Mouse (Mus musculus) small intestine, adult 2 months (tissue): ENCODE results near the gene Zfp568. TPM values are rescaled to one million over a fixed set of nuclear protein-coding genes. Genes with fewer than 3 reads are reported as not detected.

Experiments
- H3K27ac ChIP-seq: fragments of 200-500 bp; 2 replicates; pipeline ENCODE4 v1.5.1; 2012; ENCODE audit warnings: low read depth, low read length, control low read depth, inconsistent platforms; ENCODE audit not compliant: insufficient read depth
- H3K27me3 ChIP-seq: fragments of 200-500 bp; 2 replicates; pipeline ENCODE4 v1.6.1; 2012; ENCODE audit warnings: mild to moderate bottlenecking, moderate library complexity, low read length, inconsistent platforms; ENCODE audit not compliant: control insufficient read depth, insufficient read depth
- H3K36me3 ChIP-seq: fragments of 200-500 bp; 2 replicates; pipeline ENCODE4 v1.6.1; 2012; ENCODE audit warnings: mild to moderate bottlenecking, low read length, control low read depth, inconsistent platforms; ENCODE audit not compliant: control insufficient read depth, insufficient read depth
- H3K4me1 ChIP-seq: fragments of 200-500 bp; 2 replicates; pipeline ENCODE4 v1.6.1; 2012; ENCODE audit warnings: low read length, inconsistent platforms, mixed read lengths; ENCODE audit not compliant: control insufficient read depth, insufficient read depth, insufficient read length
- H3K4me3 ChIP-seq: fragments of 200-500 bp; 2 replicates; pipeline ENCODE4 v1.5.1; 2012; ENCODE audit warnings: low read depth, mild to moderate bottlenecking, control low read depth, inconsistent platforms, low read length, moderate library complexity
- CTCF ChIP-seq: fragments of 200-500 bp; IDR thresholded peaks from 2 replicates; pipeline ENCODE4 v1.5.1; 2012; ENCODE audit warnings: low read depth, mild to moderate bottlenecking, control low read depth, inconsistent platforms, low read length, moderate library complexity, mixed read lengths; ENCODE audit not compliant: insufficient replicate concordance, insufficient read length; ENCODE audit errors: extremely low read depth
- POLR2A ChIP-seq: fragments of 200-500 bp; IDR thresholded peaks from 2 replicates; pipeline ENCODE4 v1.6.1; 2012; ENCODE audit warnings: low read depth, mild to moderate bottlenecking, control low read depth, inconsistent platforms, low read length, moderate library complexity
- WGBS: fragments of 180-500 bp; shearing (Covaris S2); methylation state at CpG from one replicate; pipeline ENCODE4 v1.1.7; 2018; 5-methylcytosine and 5-hydroxymethylcytosine counted together
- polyA plus RNA-seq: library from polyadenylated mRNA; depleted of rRNA; stranded (reverse); fragments of >200 nt; gene quantifications from 2 replicates; pipeline ENCODE4 v1.2.3, GENCODE M21; 2012

Gene Zfp568
- polyA plus RNA-seq, 1 experiment, result 2.3 TPM

DNA sequence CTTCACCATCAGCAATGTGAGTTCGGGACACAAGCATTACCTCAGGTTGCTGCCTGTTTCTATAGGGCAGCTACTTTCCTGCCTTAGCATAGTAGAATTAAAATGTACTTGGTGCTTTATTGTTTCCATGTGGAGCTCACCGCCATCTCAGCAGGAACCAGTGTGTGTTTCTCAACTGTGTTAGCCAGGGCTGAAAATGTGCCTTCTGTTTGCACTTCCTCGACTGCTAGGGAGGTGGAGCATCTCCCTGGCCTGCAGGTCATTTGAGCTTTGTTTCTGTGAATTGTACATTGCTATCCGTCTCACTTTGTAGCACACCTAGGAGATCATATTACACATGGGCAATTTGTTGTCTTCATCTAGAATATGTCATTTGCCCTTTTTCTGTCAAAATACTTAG is 43.6 kb downstream of the Zfp568 start:
- WGBS, result 70% methylated on average over 4 of the region's 4 CpGs

DNA sequence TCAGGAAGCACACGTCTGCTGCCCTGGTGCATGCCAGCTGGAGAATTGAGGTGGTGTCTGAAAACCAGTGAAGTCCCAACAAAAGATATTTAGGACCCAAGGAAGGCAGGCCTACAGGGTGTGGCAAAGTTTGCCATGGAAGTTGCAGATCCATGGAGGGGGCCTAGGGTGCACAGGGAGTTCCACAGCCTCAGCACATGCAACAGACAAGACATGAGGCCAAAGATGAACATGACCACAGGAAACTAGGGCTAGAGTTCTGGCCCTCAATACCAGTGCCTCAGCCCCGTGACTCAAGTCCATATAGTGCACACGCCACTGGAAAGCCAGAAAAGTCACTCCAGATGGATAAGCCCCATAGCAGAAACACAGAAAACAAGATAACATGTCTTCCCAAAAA is 44.8 kb downstream of the Zfp568 start:
- Histone ChIP-seq H3K36me3 (peaks cover 12% of the 10 kb centered on the region), H3K4me1 (no peaks in the 10 kb centered on the region), H3K27me3 (no peaks in the 10 kb centered on the region), H3K27ac (no peak overlapping the region), H3K4me3 (no peak overlapping the region)
- TF ChIP-seq POLR2A (no peak), CTCF (no peak)
- WGBS, result 90% methylated on average over 3 of the region's 3 CpGs

More for the DNA sequence above, 43.6 kb downstream of the Zfp568 start:
- H3K4me3 ChIP-seq, result no peak overlapping the region
- H3K4me1 ChIP-seq, result no peaks in the 10 kb centered on the region
- H3K27ac ChIP-seq, result no peak overlapping the region
- peaks cover 24% of the 10 kb centered on the region for H3K36me3 ChIP-seq
- no peaks in the 10 kb centered on the region for H3K27me3 ChIP-seq
- no peak for TF ChIP-seq POLR2A
- TF ChIP-seq CTCF, result no peak

DNA sequence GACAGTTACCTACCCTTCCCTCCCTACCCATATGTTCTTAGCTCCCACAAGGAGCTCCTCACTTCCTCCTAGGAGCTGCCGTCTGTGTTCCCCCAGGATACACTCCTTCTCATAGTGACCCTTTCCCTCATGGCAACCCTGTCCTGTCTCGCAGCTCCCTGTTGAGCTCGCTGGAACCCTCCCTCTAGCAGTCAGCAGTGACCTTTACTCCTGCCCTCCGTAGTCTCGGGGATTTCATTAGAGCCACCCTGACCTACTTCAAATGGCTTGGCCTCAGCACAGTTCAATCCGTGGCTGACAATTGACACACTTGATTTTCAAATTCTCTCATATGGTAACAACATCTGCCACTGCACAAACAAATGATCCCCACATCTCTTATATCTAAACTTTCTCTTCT is 46.9 kb downstream of the Zfp568 start:
- TF ChIP-seq POLR2A (no peak), CTCF (no peak)
- WGBS, result 18% methylated on average over 6 of the region's 6 CpGs
- H3K27ac ChIP-seq, result no peak overlapping the region
- no peak overlapping the region for H3K4me3 ChIP-seq
- no peaks in the 10 kb centered on the region for H3K27me3 ChIP-seq
- peaks cover 6% of the 10 kb centered on the region; the same call in 1 of the 2 replicates for H3K36me3 ChIP-seq
- no peaks in the 10 kb centered on the region for H3K4me1 ChIP-seq

DNA sequence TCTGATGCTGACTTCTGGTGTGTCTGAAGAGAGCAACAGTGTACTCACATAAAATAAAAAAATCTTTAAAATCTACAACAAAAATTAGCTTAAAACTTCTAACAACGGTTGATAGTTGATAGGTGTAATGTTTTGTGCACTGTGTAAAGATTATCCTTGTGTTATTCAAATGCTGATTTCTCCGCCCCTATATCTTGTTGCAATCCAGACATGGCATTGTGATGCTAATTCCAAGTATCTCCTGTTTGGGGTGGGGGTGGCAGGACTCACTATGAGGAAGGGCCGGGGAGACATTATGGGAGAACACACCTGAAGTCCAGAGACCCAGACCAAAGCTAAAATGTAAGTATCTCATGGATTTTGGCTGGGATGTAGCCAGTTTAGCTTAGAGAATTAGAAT is 47.6 kb downstream of the Zfp568 start:
- TF ChIP-seq CTCF, result no peak
- no peak for TF ChIP-seq POLR2A
- H3K4me3 ChIP-seq, result no peak overlapping the region
- H3K36me3 ChIP-seq, result peaks cover 3% of the 10 kb centered on the region; the same call in 1 of the 2 replicates
- 90% methylated on average over 3 of the region's 3 CpGs for WGBS
- no peaks in the 10 kb centered on the region for H3K4me1 ChIP-seq
- no peak overlapping the region for H3K27ac ChIP-seq
- no peaks in the 10 kb centered on the region for H3K27me3 ChIP-seq

DNA sequence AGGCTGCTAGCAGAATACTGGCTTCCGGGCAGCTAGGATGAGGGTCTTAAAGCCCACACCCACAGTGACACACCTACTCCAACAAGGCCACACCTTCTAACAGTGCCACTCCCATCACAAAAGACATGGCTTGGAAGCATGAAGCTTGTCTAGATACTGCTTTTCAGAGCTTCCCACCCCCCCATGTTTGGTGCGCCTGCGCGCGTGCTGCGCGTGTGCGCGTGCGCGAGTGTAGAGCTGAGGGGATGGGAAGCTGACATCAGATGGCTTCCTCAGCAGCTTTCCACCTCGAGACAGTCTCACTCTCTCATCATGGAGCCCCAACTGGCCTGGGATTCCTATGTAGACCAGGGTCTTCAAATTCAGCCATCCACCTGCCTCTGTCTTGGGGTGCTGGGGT is 50.6 kb downstream of the Zfp568 start:
- no peaks in the 10 kb centered on the region for H3K27me3 ChIP-seq
- WGBS, result 94% methylated on average over 12 of the region's 12 CpGs
- H3K27ac ChIP-seq, result no peak overlapping the region
- H3K4me3 ChIP-seq, result no peak overlapping the region
- TF ChIP-seq CTCF (no peak), POLR2A (no peak)
- H3K4me1 ChIP-seq, result no peaks in the 10 kb centered on the region
- peaks cover 1% of the 10 kb centered on the region; the same call in 1 of the 2 replicates for H3K36me3 ChIP-seq

DNA sequence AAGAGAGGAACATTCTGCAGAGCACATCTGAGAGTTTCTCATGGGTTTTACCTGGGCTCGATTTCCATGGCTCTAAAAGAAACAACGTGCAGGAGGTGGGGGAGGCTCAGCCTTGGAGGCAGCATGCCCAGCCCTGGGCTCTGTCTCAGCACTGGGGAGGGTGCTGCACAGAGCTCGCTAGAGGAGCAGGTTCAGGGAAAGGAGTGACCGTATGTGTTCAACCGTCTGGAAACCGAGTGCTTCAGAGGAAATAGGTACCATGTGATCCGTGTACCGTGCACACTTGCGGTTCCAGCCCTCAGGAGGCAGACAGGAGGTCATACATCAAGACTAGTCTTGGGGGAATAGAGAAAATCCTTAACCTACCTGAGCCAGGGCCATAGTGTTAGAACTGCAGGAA is 60.6 kb downstream of the Zfp568 start:
- Histone ChIP-seq H3K27me3 (no peaks in the 10 kb centered on the region), H3K4me3 (no peak overlapping the region), H3K36me3 (no peaks in the 10 kb centered on the region), H3K4me1 (no peaks in the 10 kb centered on the region), H3K27ac (no peak overlapping the region)
- TF ChIP-seq CTCF (no peak), POLR2A (no peak)
- WGBS, result 57% methylated on average over 9 of the region's 9 CpGs

DNA sequence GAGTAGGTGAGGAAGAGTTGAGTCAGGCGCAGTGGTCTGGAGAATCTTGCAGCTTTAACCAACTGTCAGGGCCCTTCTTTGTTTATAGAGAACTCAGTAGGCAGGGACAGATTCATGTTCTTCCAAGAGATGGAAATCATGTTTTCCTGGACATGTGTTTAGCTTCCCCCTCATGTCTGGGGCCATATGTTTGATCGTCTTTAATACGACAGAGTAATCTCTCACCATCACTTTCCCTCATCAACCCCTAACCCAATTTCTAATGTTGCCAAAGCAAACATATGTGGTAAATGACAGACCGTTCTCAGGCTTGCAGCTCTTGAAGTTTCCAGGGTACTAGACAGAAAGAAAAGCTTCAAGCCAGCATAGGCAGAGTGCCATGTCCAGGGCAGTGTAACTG is 64.4 kb downstream of the Zfp568 start:
- no peak overlapping the region for H3K4me3 ChIP-seq
- H3K27ac ChIP-seq, result no peak overlapping the region
- TF ChIP-seq CTCF (no peak), POLR2A (no peak)
- no peaks in the 10 kb centered on the region for H3K36me3 ChIP-seq
- H3K4me1 ChIP-seq, result 0 out of 2 replicates have a peak, but pooled peaks cover 2% of the 10 kb centered on the region
- WGBS, result 89% methylated on average over 4 of the region's 4 CpGs
- no peaks in the 10 kb centered on the region for H3K27me3 ChIP-seq
